8 mouse cellular contexts compared by ENCODE assay signal in genomic region chr11:54067318-54067995, GRCm38 (mm10). TPM values are rescaled to one million over a fixed set of nuclear protein-coding genes. Genes with fewer than 3 reads are reported as not detected.
A peak's percentile ranks its signal among the peaks of the same experiment; 100 is the strongest.
DNase-seq lines count a peak whose midpoint lies in the region; ATAC-seq lines count a peak whose summit lies in the region.

No protein-coding gene starts in this region.

- no peaks in the 10 kb centered on the region for H3K36me3 ChIP-seq in lung, embryonic 15.5 days
- H3K36me3 ChIP-seq in stomach, embryonic 14.5 days (ENCODE audit: control insufficient read depth, insufficient read depth, low read length), result no peaks in the 10 kb centered on the region

- no peak overlapping the region for H3K27ac ChIP-seq in lung, embryonic 15.5 days
- H3K27ac ChIP-seq in stomach, embryonic 14.5 days (ENCODE audit: low read length), result peak overlapping the region; percentile 66; the same call in 1 of the 2 replicates

- H3K4me1 ChIP-seq in lung, embryonic 15.5 days, result peaks cover 35% of the 10 kb centered on the region
- H3K4me1 ChIP-seq in stomach, embryonic 14.5 days (ENCODE audit: control insufficient read depth, insufficient read depth, low read length), result peaks cover 25% of the 10 kb centered on the region; the same call in 1 of the 2 replicates

- ATAC-seq in lung, embryonic 15.5 days (ENCODE audit: borderline replicate concordance, extremely low read depth, low FRiP score, low TSS enrichment), result peak; percentile 83
- peak; percentile 47; the same call in 1 of the 2 replicates for ATAC-seq in stomach, embryonic 14.5 days (ENCODE audit: insufficient number of reproducible peaks, insufficient read depth, low FRiP score, low read depth)

- H3K9me3 ChIP-seq in lung, embryonic 15.5 days, result no peaks in the 10 kb centered on the region
- no peaks in the 10 kb centered on the region for H3K9me3 ChIP-seq in stomach, embryonic 14.5 days (ENCODE audit: control insufficient read depth, low read depth, low read length)

- H3K27me3 ChIP-seq in lung, embryonic 15.5 days, result peaks cover 36% of the 10 kb centered on the region
- no peaks in the 10 kb centered on the region for H3K27me3 ChIP-seq in stomach, embryonic 14.5 days (ENCODE audit: control insufficient read depth, insufficient read depth, low read length)

- WGBS in lung, embryonic 15.5 days, result 32% methylated on average over 12 of the region's 12 CpGs
- whole genome bisulfite sequencing in stomach, embryonic 14.5 days, result 15% methylated on average over 12 of the region's 12 CpGs

- peak overlapping the region; percentile 91 for H3K4me2 ChIP-seq in lung, embryonic 15.5 days
- peak overlapping the region; percentile 84 for H3K4me2 ChIP-seq in stomach, embryonic 14.5 days (replicated peaks; ENCODE audit: low read depth, low read length)

- intact Hi-C loops in heart, postnatal 10 days (cut with DNase I), result no loop called here

- DNase-seq in Muller cell, postnatal 12 days (ENCODE audit: inconsistent ontology term), result peak; percentile 52
- DNase-seq in embryo, embryonic 10 days (ENCODE audit: low spot score), result peak; percentile 80
- DNase-seq in heart, postnatal 10 days, result peak; percentile 65 to 69
- no peak for DNase-seq in gastrocnemius, postnatal 10 days
- DNase-seq in ovary, postnatal 10 days (ENCODE audit: low spot score), result no peak
- no peak for DNase-seq in right cerebral cortex, postnatal 36 days (ENCODE audit: low spot score in 2 of 2)

- no peak overlapping the region for H3K9ac ChIP-seq in lung, embryonic 15.5 days
- H3K9ac ChIP-seq in stomach, embryonic 14.5 days (replicated peaks; ENCODE audit: low read depth, low read length), result peak overlapping the region; percentile 72; the same call in 1 of the 2 replicates

- H3K4me3 ChIP-seq in lung, embryonic 15.5 days, result peak overlapping the region; percentile 52; the same call in 1 of the 2 replicates
- H3K4me3 ChIP-seq in stomach, embryonic 14.5 days (ENCODE audit: low read depth, low read length), result peak overlapping the region; percentile 59

RNA-seq across cellular contexts. Expression of gene Pdlim4, which starts 1.4 kb away (rescaled TPM):
- total RNA-seq in heart, postnatal 10 days (2021), result 10 to 100 TPM; 23.4 to 28.2 TPM
- polyA plus RNA-seq in lung, embryonic 15.5 days (2015; fragmentation: Nextera tagmentation; extraction: Ambion mirVana), result 13.0 and 16.4 TPM in 2 replicates
- polyA plus RNA-seq in stomach, embryonic 14.5 days (2014; fragmentation: Nextera tagmentation; extraction: Ambion mirVana), result 71.1 and 76.7 TPM in 2 replicates
- 10 to 100 TPM; 26.0 to 37.9 TPM for total RNA-seq in gastrocnemius, postnatal 10 days (2021)

RNA-seq across cellular contexts. Expression of gene P4ha2, which starts 32.4 kb away (rescaled TPM):
- total RNA-seq in heart, postnatal 10 days (2021), result 10 to 100 TPM; 36.8 to 37.0 TPM
- polyA plus RNA-seq in lung, embryonic 15.5 days (2015; fragmentation: Nextera tagmentation; extraction: Ambion mirVana), result 37.7 and 38.4 TPM in 2 replicates
- 46.9 and 56.4 TPM in 2 replicates for polyA plus RNA-seq in stomach, embryonic 14.5 days (2014; fragmentation: Nextera tagmentation; extraction: Ambion mirVana)
- total RNA-seq in gastrocnemius, postnatal 10 days (2021), result 10 to 100 TPM; 21.1 to 27.7 TPM

RNA-seq across cellular contexts. Expression of gene Slc22a4, which starts 39.6 kb away (rescaled TPM):
- 1 to 10 TPM; 1.9 to 2.2 TPM for total RNA-seq in heart, postnatal 10 days (2021)
- 0.51 and 0.88 TPM in 2 replicates for polyA plus RNA-seq in lung, embryonic 15.5 days (2015; fragmentation: Nextera tagmentation; extraction: Ambion mirVana)
- 0.80 and 0.97 TPM in 2 replicates for polyA plus RNA-seq in stomach, embryonic 14.5 days (2014; fragmentation: Nextera tagmentation; extraction: Ambion mirVana)
- total RNA-seq in gastrocnemius, postnatal 10 days (2021), result 1 to 10 TPM; 1.4 to 2.8 TPM

Comparison
In these comparisons a context has a peak if more than half of its experiments do, and no peak if none do; other contexts are left out.
1. DNase-seq: peak in Muller cell, postnatal 12 days (single experiment), embryo, embryonic 10 days (single experiment) and heart, postnatal 10 days (2 of 2); none in gastrocnemius, postnatal 10 days (single experiment), ovary, postnatal 10 days (single experiment) and right cerebral cortex, postnatal 36 days (0 of 2).